Mouse (Mus musculus) megakaryocyte, embryonic 14.5 days (primary cell): ENCODE data around the gene Ikbke. TPM values are rescaled to one million over a fixed set of nuclear protein-coding genes. Genes with fewer than 3 reads are reported as not detected.

Experiments
- H3K27me3 ChIP-seq: replicated peaks from 2 replicates; pipeline ENCODE3; 2012; ENCODE audit warnings: inconsistent platforms
- H3K36me3 ChIP-seq: replicated peaks from 2 replicates; pipeline ENCODE3; 2012; ENCODE audit warnings: low read length, inconsistent platforms, mixed read lengths
- H3K4me1 ChIP-seq: 2 replicates; pipeline ENCODE4 v1.6.1; 2012; ENCODE audit warnings: inconsistent platforms
- H3K4me3 ChIP-seq: replicated peaks from 2 replicates; pipeline ENCODE3; 2012; ENCODE audit warnings: moderate library complexity, mild to moderate bottlenecking, inconsistent platforms
- H3K9me3 ChIP-seq: 2 replicates; pipeline ENCODE4 v1.6.1; 2012; ENCODE audit warnings: inconsistent platforms
- FLI1 ChIP-seq: IDR thresholded peaks from 2 replicates; pipeline ENCODE4 v1.6.1; 2012; ENCODE audit warnings: low read length, inconsistent platforms, mixed read lengths
- GATA1 ChIP-seq: IDR thresholded peaks from 3 replicates; pipeline ENCODE4 v1.6.1; 2012; ENCODE audit warnings: mixed read lengths, low read length, inconsistent platforms, borderline replicate concordance
- polyA plus RNA-seq: library from polyadenylated mRNA; stranded (reverse); fragments of >175 nt; gene quantifications from 2 replicates; pipeline ENCODE4 v1.2.3, GENCODE M21; 2012; ENCODE audit warnings: low replicate concordance; ENCODE audit not compliant: insufficient read depth

Gene Ikbke
- polyA plus RNA-seq, 1 experiment = 15.6 TPM

DNA sequence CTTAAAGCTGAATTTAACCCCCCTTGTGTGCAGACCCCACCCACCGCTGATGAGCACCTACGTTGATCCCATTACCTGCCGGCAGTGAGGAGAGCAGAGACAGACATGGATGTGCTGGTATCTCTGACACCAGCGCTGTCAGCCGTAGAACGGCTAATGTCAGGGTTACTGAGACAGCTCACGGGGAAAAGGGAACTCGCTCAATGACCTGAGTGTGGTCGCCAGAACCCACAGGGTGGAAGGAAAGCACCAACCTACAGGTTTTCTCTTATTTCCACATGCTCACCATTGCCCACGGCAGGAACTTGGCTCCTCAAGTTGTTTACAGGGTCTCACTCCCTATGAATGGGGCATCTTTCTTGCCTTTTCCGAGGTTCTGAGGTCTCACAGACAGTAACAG is 60.5 kb downstream of the Ikbke start:
- Histone ChIP-seq H3K27me3 (peaks cover 85% of the 10 kb centered on the region), H3K9me3 (peaks cover 8% of the 10 kb centered on the region), H3K36me3 (no peaks in the 10 kb centered on the region), H3K4me3 (no peak overlapping the region), H3K4me1 (0 out of 2 replicates have a peak, but pooled peaks cover 5% of the 10 kb centered on the region)
- TF ChIP-seq GATA1 = no peak

DNA sequence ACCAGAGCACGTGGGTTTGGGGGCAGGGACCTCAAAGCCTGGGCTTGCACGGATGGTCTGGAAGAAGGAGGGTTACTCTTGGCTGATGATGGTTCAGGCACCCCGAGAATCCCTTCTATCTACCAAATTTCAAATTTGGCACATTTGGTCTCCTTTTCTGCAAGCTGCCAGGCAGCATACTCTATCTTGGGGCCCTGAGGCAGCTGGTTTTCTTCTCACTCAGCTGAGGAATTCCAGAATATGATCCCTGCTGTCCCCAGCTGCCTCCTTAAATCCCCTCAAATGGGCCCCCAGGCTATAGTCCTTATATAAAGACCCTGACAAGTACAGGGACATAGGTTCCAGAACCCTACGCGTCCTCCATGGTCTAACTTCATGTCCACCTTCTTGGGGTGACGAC is 66.0 kb downstream of the Ikbke start:
- H3K4me3 ChIP-seq = no peak overlapping the region
- no peak for TF ChIP-seq GATA1
- TF ChIP-seq FLI1 = no peak
- H3K27me3 ChIP-seq = peaks cover 56% of the 10 kb centered on the region
- no peaks in the 10 kb centered on the region for H3K9me3 ChIP-seq
- H3K4me1 ChIP-seq = peaks cover 10% of the 10 kb centered on the region
- H3K36me3 ChIP-seq = no peaks in the 10 kb centered on the region

DNA sequence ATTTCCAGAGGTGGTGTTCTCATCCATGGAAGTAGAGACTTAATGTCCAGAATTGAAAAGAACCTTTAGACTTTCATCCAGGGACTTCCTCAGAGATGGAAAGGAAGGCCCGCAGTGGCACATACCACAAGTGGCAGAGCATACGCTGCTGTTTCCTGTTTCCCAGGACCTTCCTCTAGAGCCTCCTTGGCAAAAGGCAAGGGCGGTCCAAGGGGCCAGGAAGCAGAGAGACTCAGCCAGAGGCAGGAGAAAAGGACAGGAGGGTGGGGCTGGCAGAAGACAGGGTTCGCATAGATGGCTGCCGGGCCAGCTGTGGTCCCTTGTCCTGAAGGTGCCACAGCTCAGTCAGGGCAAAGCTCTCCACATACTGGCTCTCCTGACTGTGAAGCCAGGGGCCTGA is 66.5 kb downstream of the Ikbke start:
- peaks cover 54% of the 10 kb centered on the region for H3K27me3 ChIP-seq
- TF ChIP-seq GATA1 (no peak), FLI1 (no peak)

DNA sequence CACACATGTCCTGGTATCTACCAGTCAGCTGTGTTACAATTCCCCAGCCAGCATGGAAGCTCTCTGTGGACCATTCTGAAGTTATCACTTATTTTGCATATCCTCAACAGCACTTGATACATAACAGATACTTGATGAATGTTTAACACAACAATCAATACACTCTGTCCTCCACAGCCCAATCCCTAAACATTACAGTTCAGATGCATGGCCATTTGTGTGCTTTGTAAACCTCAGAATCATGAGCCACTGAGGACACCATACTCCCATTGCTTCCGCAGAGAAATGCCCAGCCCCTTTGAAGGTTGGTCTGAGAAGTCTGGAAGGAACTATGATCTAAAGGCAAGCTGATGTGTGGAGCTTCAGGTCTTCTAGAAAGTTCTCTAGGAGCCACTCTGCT is 67.8 kb downstream of the Ikbke start:
- Histone ChIP-seq H3K36me3 (no peaks in the 10 kb centered on the region), H3K9me3 (no peaks in the 10 kb centered on the region), H3K4me1 (peaks cover 18% of the 10 kb centered on the region), H3K27me3 (peaks cover 41% of the 10 kb centered on the region), H3K4me3 (no peak overlapping the region)
- no peak for TF ChIP-seq GATA1

More for the DNA sequence above, 66.5 kb downstream of the Ikbke start:
- H3K9me3 ChIP-seq = no peaks in the 10 kb centered on the region
- H3K4me3 ChIP-seq = no peak overlapping the region
- H3K36me3 ChIP-seq = no peaks in the 10 kb centered on the region
- peaks cover 12% of the 10 kb centered on the region for H3K4me1 ChIP-seq

DNA sequence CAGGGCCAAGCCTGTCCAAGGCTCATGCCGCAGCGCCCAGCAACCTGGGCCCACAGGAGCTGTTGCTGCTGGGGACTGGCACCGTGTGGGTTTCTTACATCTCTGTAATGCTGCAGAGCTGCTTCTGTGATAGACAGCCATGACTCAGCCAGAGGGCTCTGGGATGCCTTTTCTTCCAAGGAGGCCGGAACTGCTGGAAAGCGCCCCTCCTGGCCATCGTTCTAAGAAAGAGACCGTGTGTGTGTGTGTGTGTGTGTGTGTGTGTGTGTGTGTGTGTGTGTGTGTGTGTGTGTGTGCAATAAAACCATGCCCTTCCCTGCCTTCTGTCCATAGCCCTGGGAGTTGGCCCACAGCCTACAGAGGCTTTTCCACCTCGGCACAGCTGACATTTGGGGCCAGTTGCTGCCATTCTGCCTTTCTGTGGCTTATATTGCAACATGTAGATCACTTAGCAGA is 69.4 kb downstream of the Ikbke start:
- Histone ChIP-seq H3K4me1 (peaks cover 23% of the 10 kb centered on the region), H3K27me3 (peaks cover 33% of the 10 kb centered on the region), H3K9me3 (no peaks in the 10 kb centered on the region), H3K36me3 (no peaks in the 10 kb centered on the region), H3K4me3 (no peak overlapping the region)
- TF ChIP-seq GATA1 (no peak), FLI1 (no peak)

DNA sequence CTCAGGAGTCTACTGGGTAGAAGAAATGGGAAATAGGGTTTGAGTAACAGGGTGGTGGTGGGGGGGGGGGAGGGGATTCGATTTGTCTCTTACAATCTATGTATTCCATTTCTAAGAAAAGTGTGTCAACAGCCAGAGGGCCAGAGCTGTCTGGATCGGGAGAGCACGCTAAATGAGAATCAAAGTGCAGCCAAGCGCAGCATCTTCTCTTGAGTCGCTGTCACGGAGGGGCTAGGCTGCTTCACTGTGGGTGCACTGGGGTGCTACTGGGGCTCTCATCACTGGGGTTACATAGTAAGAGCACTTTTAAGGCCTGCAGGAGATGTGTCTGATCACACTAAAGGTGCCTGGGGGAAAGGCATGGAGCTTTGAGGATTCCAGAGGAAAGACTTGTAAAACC is 70.6 kb downstream of the Ikbke start:
- Histone ChIP-seq H3K27me3 (peaks cover 28% of the 10 kb centered on the region), H3K36me3 (no peaks in the 10 kb centered on the region), H3K4me3 (no peak overlapping the region), H3K9me3 (no peaks in the 10 kb centered on the region), H3K4me1 (peaks cover 31% of the 10 kb centered on the region)
- TF ChIP-seq GATA1 (no peak), FLI1 (no peak)

DNA sequence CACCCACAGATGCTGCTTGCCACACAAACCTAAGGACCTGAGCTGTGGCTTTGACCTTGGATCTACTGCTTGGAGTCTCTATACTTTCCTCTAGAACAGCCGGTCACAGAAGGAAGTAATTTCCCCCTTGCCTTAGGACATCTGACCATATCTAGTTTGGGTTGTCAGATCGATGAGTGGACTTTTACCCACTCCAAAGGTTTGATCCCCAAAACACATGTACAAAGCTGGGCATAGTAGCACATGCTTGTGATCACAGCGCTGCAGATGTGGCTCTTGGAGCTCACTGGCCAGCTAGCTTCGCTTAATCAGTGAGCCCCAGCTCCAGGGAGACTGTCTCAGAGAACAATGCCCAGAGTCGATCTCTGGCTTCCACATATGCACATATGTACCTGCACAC is 71.3 kb downstream of the Ikbke start:
- H3K9me3 ChIP-seq = no peaks in the 10 kb centered on the region
- peak overlapping the region; percentile 14 for H3K4me3 ChIP-seq
- peaks cover 26% of the 10 kb centered on the region for H3K27me3 ChIP-seq
- peaks cover 36% of the 10 kb centered on the region for H3K4me1 ChIP-seq
- TF ChIP-seq FLI1 (no peak), GATA1 (no peak)
- H3K36me3 ChIP-seq = no peaks in the 10 kb centered on the region

DNA sequence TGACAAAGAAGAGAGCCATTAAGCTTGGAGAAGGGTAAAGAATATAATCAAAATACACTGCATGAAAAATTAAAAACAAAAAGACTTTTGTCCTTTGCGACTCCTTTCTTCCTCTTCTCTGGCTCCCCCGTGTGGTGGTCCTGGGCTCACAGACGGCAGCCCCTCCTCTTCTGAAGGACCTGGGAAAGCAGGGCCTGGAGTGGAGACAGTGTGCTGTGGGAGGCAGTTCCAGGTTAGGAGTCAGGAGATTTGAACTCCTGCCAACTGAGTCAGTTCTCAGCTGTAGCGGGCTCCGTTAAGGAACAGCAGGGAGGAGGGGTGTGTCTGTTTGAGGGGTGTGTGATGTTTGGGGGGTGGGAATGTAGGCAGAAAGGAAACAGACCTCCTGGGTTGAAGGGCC is 71.9 kb downstream of the Ikbke start:
- Histone ChIP-seq H3K4me3 (no peak overlapping the region), H3K9me3 (no peaks in the 10 kb centered on the region), H3K4me1 (peaks cover 33% of the 10 kb centered on the region), H3K36me3 (no peaks in the 10 kb centered on the region), H3K27me3 (peaks cover 23% of the 10 kb centered on the region)
- TF ChIP-seq FLI1 (no peak), GATA1 (no peak)

DNA sequence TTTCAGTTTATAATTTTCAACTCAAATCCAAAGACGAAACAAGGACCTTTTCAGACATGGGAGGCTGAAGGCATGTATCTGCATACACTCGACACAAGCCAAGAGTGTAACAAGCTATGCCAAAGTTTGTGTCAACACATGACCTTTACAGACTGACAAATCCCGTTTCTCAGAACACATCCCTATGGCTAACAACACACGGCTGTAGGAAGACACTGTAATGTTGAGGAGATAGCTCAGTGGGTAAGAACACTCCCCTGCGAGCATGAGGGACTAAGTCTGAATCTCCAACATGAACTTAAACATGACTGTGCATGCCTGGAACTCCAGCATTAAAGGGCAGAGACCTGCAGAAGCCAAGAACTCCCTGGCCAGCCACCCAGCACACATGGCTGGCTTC is 73.1 kb downstream of the Ikbke start:
- peaks cover 14% of the 10 kb centered on the region for H3K27me3 ChIP-seq
- TF ChIP-seq GATA1 (no peak), FLI1 (no peak)
- peaks cover 35% of the 10 kb centered on the region for H3K4me1 ChIP-seq
- H3K36me3 ChIP-seq = no peaks in the 10 kb centered on the region
- H3K9me3 ChIP-seq = no peaks in the 10 kb centered on the region
- no peak overlapping the region for H3K4me3 ChIP-seq

DNA sequence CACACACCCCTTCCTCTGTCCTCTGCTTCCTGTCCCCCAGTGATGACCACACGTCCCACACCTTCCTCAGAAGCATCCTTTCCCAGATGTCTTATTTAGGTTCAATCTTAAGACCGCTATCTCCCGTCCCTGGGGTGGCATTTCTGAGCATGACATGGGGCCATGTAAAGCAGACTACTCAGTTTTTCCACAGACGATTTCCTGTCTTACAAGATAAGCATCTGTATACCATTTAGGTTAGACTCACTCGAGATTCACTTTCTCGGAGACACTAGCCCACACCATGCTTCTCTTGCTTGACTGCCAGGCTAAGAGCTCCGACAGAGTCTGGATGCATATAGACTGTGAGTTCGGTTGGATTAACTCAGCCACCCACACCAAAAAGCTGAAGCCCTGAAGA is 74.9 kb downstream of the Ikbke start:
- no peaks in the 10 kb centered on the region for H3K36me3 ChIP-seq
- no peaks in the 10 kb centered on the region for H3K9me3 ChIP-seq
- TF ChIP-seq GATA1 = no peak
- no peak for TF ChIP-seq FLI1
- peaks cover 11% of the 10 kb centered on the region for H3K27me3 ChIP-seq
- H3K4me1 ChIP-seq = peaks cover 51% of the 10 kb centered on the region
- no peak overlapping the region for H3K4me3 ChIP-seq

Other genes starting within 250 kb of the Ikbke start
- 178 and 286 TPM in 2 replicates for gene Mapkapk2, start 181.8 kb downstream of the Ikbke start, polyA plus RNA-seq
- gene Dyrk3, start 141.3 kb downstream of the Ikbke start, polyA plus RNA-seq = 6.4 and 8.0 TPM in 2 replicates
- 14.6 and 15.4 TPM in 2 replicates for gene Eif2d, start 126.4 kb downstream of the Ikbke start, polyA plus RNA-seq
- 2.1 and 3.0 TPM in 2 replicates for gene Rassf5, start 34.3 kb downstream of the Ikbke start, polyA plus RNA-seq
- 6.7 and 12.2 TPM in 2 replicates for gene Srgap2, start 247.7 kb upstream of the Ikbke start, polyA plus RNA-seq
- 3.6 TPM in 1 of 2 replicates, not detected in the other for gene Fam72a, start 248.3 kb upstream of the Ikbke start, polyA plus RNA-seq